Mouse (Mus musculus) lung, adult 18-20 months (tissue): ENCODE data around the gene Gm10309.

Source experiments
- DNase-seq, 2 experiments: peaks; one replicate each; pipeline ENCODE4 v3.0.0; 2022; ENCODE audit warnings: mixed read lengths in 2 of 2

Gene Gm10309

GRCm38 (mm10) chr17:86505183-86505631, at the start of gene Gm10309:
Gene Gm10309, minus strand, starts transcription at chr17:86505232.
- DNase-seq = peak; percentile 62 to 66

- DNase-seq = peak in 1 of 2 experiments; percentile 67
Measured at GRCm38 (mm10) chr17:86551995-86552394, 47.0 kb upstream of the Gm10309 start.

- peak; percentile 59 to 79 for DNase-seq
Measured at GRCm38 (mm10) chr17:86551561-86551960, 46.5 kb upstream of the Gm10309 start.

GRCm38 (mm10) chr17:86549128-86549527, 44.1 kb upstream of the Gm10309 start:
- DNase-seq = peak; percentile 80 to 88

GRCm38 (mm10) chr17:86546529-86546928, 41.5 kb upstream of the Gm10309 start:
- no peak for DNase-seq

GRCm38 (mm10) chr17:86539881-86540430, 34.9 kb upstream of the Gm10309 start:
- no peak for DNase-seq

GRCm38 (mm10) chr17:86535827-86536656, 31.0 kb upstream of the Gm10309 start:
- peak; percentile 73 to 90 for DNase-seq

- peak; percentile 61 to 78 for DNase-seq
Measured at GRCm38 (mm10) chr17:86535096-86535495, 30.1 kb upstream of the Gm10309 start.

GRCm38 (mm10) chr17:86533549-86533851, 28.5 kb upstream of the Gm10309 start:
- peak; percentile 37 to 42 for DNase-seq

- peak; percentile 74 to 83 for DNase-seq
Measured at GRCm38 (mm10) chr17:86532783-86533548, 27.9 kb upstream of the Gm10309 start.

GRCm38 (mm10) chr17:86531231-86531630, 26.2 kb upstream of the Gm10309 start:
- no peak for DNase-seq

GRCm38 (mm10) chr17:86529411-86529810, 24.4 kb upstream of the Gm10309 start:
- DNase-seq = no peak

- no peak for DNase-seq
Measured at GRCm38 (mm10) chr17:86529003-86529402, 24.0 kb upstream of the Gm10309 start.

- DNase-seq = no peak
Measured at GRCm38 (mm10) chr17:86527298-86527697, 22.3 kb upstream of the Gm10309 start.

- peak; percentile 69 to 83 for DNase-seq
Measured at GRCm38 (mm10) chr17:86526016-86526415, 21.0 kb upstream of the Gm10309 start.

- peak; percentile 68 to 72 for DNase-seq
Measured at GRCm38 (mm10) chr17:86525075-86525474, 20.0 kb upstream of the Gm10309 start.

GRCm38 (mm10) chr17:86523843-86524242, 18.8 kb upstream of the Gm10309 start:
- DNase-seq = no peak

- DNase-seq = peak; percentile 42 to 59
Measured at GRCm38 (mm10) chr17:86523374-86523773, 18.3 kb upstream of the Gm10309 start.

- no peak for DNase-seq
Measured at GRCm38 (mm10) chr17:86522649-86523048, 17.6 kb upstream of the Gm10309 start.

- DNase-seq = no peak
Measured at GRCm38 (mm10) chr17:86521252-86521651, 16.2 kb upstream of the Gm10309 start.

- no peak for DNase-seq
Measured at GRCm38 (mm10) chr17:86518604-86519003, 13.6 kb upstream of the Gm10309 start.

- DNase-seq = no peak
Measured at GRCm38 (mm10) chr17:86516630-86517029, 11.6 kb upstream of the Gm10309 start.

- DNase-seq = peak; percentile 66 to 81
Measured at GRCm38 (mm10) chr17:86514974-86515620, 10.1 kb upstream of the Gm10309 start.
